Mouse (Mus musculus) hematopoietic stem cell, adult 5-6 weeks (primary cell): ENCODE measurements at regions not wholly inside any gene's neighbourhood (a gene's known extent, or its start where the extent isn't known, plus 50 kb on each side); places are given as distances from the start of the nearest gene placed in this dataset.
A peak's percentile ranks its signal among the peaks of the same experiment; 100 is the strongest.

ENCODE experiments used
- ATAC-seq, 2 experiments: fragments of 125-278 bp in 1 of 2; replicated peaks in 1 of 2; 2 replicates each; pipeline ENCODE4 v1.8.0; 2016 to 2017; ENCODE audit warnings: inconsistent platforms in 2 of 2, mild to moderate bottlenecking in 2 of 2, moderate number of reproducible peaks in 2 of 2, low read depth in 1 of 2, moderate TSS enrichment in 1 of 2; ENCODE audit not compliant: low FRiP score in 2 of 2, poor library complexity in 2 of 2, severe bottlenecking in 2 of 2, insufficient read depth in 1 of 2, low TSS enrichment in 1 of 2

GRCm38 (mm10) chr1:149556381-149556780 is 404.7 kb downstream of the Pla2g4a start:
- peak in 1 of 2 experiments; percentile 37; a peak in 1 of 4 replicates for ATAC-seq

DNA sequence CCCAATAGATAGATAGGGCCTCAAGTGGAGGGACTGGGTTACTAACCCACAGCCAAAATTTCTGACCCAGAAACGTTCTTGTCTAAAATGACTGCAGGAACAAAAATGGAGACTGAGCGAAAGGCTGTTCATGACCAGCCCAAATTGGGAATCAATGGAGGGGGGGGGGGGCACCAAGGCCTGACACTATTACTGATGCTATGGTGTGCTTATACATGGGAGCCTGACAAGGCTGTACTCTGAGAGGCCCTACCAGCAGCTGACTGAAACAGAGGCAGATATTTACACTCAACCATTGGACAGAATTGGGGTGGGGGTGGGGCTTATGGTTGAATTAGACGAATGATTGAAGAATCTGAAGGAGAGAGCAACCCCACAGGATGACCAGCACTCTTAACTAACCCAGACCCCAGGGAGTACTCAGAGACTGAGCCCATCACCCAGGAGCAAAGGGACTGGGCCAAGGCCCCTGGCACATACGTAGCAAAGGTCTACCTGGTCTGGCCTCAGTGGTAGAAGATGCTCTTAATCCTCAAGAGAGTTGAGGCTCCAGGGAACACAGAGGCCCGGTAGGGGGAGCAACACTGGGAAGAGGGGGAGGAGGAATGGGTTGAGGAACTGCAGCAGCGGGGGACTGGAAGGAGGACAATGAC is 405.6 kb downstream of the Pla2g4a start:
- no peak for ATAC-seq

GRCm38 (mm10) chr1:149546076-149546475 is 415.0 kb downstream of the Pla2g4a start:
- ATAC-seq = no peak

DNA sequence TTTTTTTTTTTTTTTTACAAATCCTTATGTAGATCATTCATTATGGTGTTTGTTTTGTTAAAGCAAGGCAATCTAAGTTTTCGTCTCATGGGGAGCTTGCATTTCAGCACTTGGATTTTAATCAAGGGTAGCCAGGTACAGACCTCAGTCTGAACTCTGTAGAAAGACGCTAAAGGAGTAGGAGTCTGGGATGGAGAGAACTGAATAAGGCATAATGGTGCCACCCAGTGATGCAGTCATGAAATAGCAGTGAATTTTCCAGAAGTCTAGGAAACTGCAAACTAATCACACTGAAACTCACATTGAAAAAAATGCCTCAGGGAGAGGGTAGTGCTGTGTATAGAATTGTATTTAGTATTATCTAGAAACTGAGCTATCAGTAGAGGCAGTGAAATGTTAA is 419.7 kb downstream of the Pla2g4a start:
- no peak for ATAC-seq

DNA sequence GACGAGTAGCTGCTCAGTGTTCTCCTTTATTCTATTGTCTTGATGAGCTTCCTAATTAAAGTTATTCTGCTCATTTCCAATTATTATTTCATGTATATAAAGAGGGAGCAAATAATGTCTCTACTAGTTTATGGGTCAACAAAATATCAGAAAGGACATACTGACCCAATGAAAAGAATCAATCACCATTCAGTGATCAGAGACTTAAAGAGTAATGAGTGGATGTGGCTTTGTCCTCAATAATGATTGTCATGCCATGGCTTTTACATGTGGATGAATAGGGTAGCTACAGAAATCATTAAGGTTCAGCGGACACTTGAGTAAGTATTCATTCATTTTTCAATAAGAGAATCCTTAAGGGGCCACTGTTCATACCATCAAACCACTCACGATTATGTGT is 427.4 kb downstream of the Pla2g4a start:
- no peak for ATAC-seq
